Comparison of ENCODE assay signal across 51 mouse cellular contexts in the genomic region with DNA sequence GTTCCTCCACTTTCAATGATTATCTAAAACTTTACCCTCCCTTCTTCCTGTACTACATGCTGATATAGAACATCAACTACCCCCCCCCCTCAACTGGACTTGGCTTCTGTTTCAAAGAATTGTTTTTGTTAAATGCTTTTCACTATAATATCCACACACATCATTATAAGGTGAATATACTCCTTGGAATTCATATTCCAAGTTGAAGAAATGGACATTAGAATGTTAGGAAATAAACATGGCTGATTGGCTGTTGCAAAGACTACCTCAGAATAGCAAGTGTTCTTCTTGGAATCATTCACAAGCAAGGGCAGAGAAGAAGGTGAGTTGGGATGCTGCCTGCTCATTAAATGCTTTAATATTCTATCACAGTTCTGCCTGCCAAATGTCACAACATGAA. TPM values are rescaled to one million over a fixed set of nuclear protein-coding genes. Genes with fewer than 3 reads are reported as not detected.
"Had no signal": no experiment of that assay in that cellular context is flagged by ENCODE, and none has a peak within 500 bp of the region (broad histone marks: within the 10 kb centered on the region; RNA-seq: fewer than 3 reads in every experiment).

TSS of gene Gm6657 (plus strand) at position 301 of the 400 bp plus-strand sequence.

- H3K9me3 ChIP-seq: heart, embryonic 10.5 days; heart, embryonic 12.5 days; heart, embryonic 15.5 days; hindbrain, embryonic 12.5 days; hindbrain, embryonic 15.5 days; intestine, embryonic 15.5 days; kidney, embryonic 15.5 days had no signal

- H3K27me3 ChIP-seq: heart, embryonic 12.5 days; heart, embryonic 13.5 days; heart, embryonic 15.5 days; hindbrain, embryonic 12.5 days; hindbrain, embryonic 13.5 days; hindbrain, embryonic 15.5 days; intestine, embryonic 15.5 days; kidney, embryonic 15.5 days had no signal

- DNase-seq: heart, postnatal 10 days; heart, postnatal 14 days; heart, postnatal 36 days; heart, postnatal 4 days; kidney, adult 11 months; kidney, adult 18-20 months; kidney, adult 2 months; kidney, adult 8-10 months; kidney, adult 9 months; kidney, postnatal 10 days; kidney, postnatal 14 days; kidney, postnatal 25 days; kidney, postnatal 36 days; kidney, postnatal 4 days; layer of hippocampus, adult 9-11 months; layer of hippocampus, postnatal 36 days had no signal

- H3K4me1 ChIP-seq: heart, embryonic 10.5 days; heart, embryonic 13.5 days; heart, embryonic 15.5 days; hindbrain, embryonic 10.5 days; hindbrain, embryonic 12.5 days; hindbrain, embryonic 13.5 days; hindbrain, embryonic 15.5 days; intestine, embryonic 15.5 days; kidney, embryonic 15.5 days had no signal

- H3K27ac ChIP-seq: heart, embryonic 10.5 days; heart, embryonic 13.5 days; heart, embryonic 15.5 days; hindbrain, embryonic 10.5 days; hindbrain, embryonic 12.5 days; hindbrain, embryonic 13.5 days; hindbrain, embryonic 14.5 days; hindbrain, embryonic 15.5 days; hindbrain, postnatal 0 days; intestine, embryonic 15.5 days; kidney, embryonic 15.5 days; kidney, postnatal 0 days; layer of hippocampus, adult 2 months had no signal

- H3K36me3 ChIP-seq: heart, embryonic 10.5 days; heart, embryonic 12.5 days; heart, embryonic 13.5 days; heart, embryonic 15.5 days; hindbrain, embryonic 10.5 days; hindbrain, embryonic 12.5 days; hindbrain, embryonic 13.5 days; hindbrain, embryonic 15.5 days; intestine, embryonic 15.5 days; kidney, embryonic 15.5 days had no signal

- ATAC-seq: hindbrain, embryonic 16.5 days; hindbrain, postnatal 0 days; inflammation-experienced regulatory T-cells, adult 6 months; intestine, embryonic 15.5 days; intestine, embryonic 16.5 days; intestine, postnatal 0 days had no signal

- H3K9ac ChIP-seq: heart, embryonic 12.5 days; heart, embryonic 13.5 days; heart, embryonic 15.5 days; hindbrain, embryonic 12.5 days; hindbrain, embryonic 13.5 days; hindbrain, embryonic 14.5 days; hindbrain, embryonic 15.5 days; intestine, embryonic 15.5 days; kidney, embryonic 15.5 days had no signal

- H3K4me3 ChIP-seq: heart, embryonic 10.5 days; heart, embryonic 12.5 days; heart, embryonic 13.5 days; heart, embryonic 15.5 days; hindbrain, embryonic 10.5 days; hindbrain, embryonic 12.5 days; hindbrain, embryonic 13.5 days; hindbrain, embryonic 15.5 days; intestine, embryonic 15.5 days; kidney, embryonic 15.5 days; layer of hippocampus, adult 2 months had no signal

RNA-seq across cellular contexts. Expression of gene Gm6657, which starts in this region (rescaled TPM):
- total RNA-seq: heart, postnatal 10 days; heart, postnatal 14 days; heart, postnatal 25 days; heart, postnatal 36 days; heart, postnatal 4 days; hematopoietic stem cell, adult 5-6 weeks; hindbrain, postnatal 0 days; layer of hippocampus, adult 18-20 months; layer of hippocampus, adult 2 months; layer of hippocampus, adult 8-10 months; layer of hippocampus, postnatal 10 days; layer of hippocampus, postnatal 14 days; layer of hippocampus, postnatal 25 days; layer of hippocampus, postnatal 36 days; left cerebral cortex, adult 18-20 months had no signal
- polyA plus RNA-seq: heart, embryonic 10.5 days; heart, embryonic 11.5 days; heart, embryonic 12.5 days; heart, embryonic 13.5 days; heart, embryonic 14.5 days; heart, embryonic 15.5 days; heart, embryonic 16.5 days; heart, postnatal 0 days; hindbrain, embryonic 10.5 days; hindbrain, embryonic 11.5 days; hindbrain, embryonic 12.5 days; hindbrain, embryonic 13.5 days; hindbrain, embryonic 14.5 days; hindbrain, embryonic 15.5 days; hindbrain, embryonic 16.5 days; hindbrain, postnatal 0 days; inflammation-experienced regulatory T-cells, adult 6 months; intestine, embryonic 14.5 days; intestine, embryonic 15.5 days; intestine, embryonic 16.5 days; intestine, postnatal 0 days; kidney, adult 2 months; kidney, embryonic 14.5 days; kidney, embryonic 15.5 days; kidney, embryonic 16.5 days; kidney, postnatal 0 days; large intestine, adult 2 months had no signal
